Mouse (Mus musculus) bone marrow macrophage, adult 2 months (primary cell): ENCODE measurements around the gene Mrpl53.

ENCODE experiments used
- CTCF ChIP-seq: IDR thresholded peaks from 2 replicates; pipeline ENCODE4 v1.5.1; 2012; ENCODE audit warnings: low read depth, mild to moderate bottlenecking, low read length, moderate library complexity
- POLR2A ChIP-seq: IDR thresholded peaks from 2 replicates; pipeline ENCODE4 v1.6.1; 2012; ENCODE audit warnings: mild to moderate bottlenecking, low read depth, low read length, borderline replicate concordance

DNA sequence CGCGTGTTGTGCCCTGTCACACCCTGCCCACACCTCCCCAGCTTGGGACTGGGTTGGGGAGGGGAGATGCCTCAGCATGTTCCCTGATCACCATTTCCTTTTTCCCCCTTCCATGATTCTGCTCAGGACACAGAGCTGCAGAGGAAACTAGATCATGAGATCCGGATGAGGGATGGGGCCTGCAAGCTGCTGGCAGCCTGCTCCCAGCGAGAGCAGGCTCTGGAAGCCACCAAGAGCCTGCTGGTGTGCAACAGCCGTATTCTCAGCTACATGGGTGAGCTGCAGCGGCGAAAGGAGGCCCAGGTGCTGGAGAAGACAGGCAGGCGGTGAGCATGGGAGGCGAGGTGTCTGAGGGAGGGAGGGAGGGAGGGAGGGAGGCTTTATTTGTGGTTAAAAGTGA, 37.0 kb downstream of the Mrpl53 start:
- TF ChIP-seq CTCF (no peak), POLR2A (no peak)
